Mouse (Mus musculus) limb, embryonic 14.5 days (tissue): ENCODE results near the gene Irgm2. TPM values are rescaled to one million over a fixed set of nuclear protein-coding genes. Genes with fewer than 3 reads are reported as not detected.

ENCODE experiments used
- ATAC-seq: fragments of 200-750 bp; cut with Nextera tagmentation; 2 replicates; pipeline ENCODE4 v1.8.0; 2017; ENCODE audit warnings: low read depth, moderate number of reproducible peaks, moderate TSS enrichment; ENCODE audit not compliant: low FRiP score
- DNase-seq: peaks from one replicate; pipeline ENCODE4 v3.0.0-alpha.2; 2015; ENCODE audit warnings: low spot score
- H3K27ac ChIP-seq: fragments of 300-500 bp; sonication (generic); replicated peaks from 2 replicates; pipeline ENCODE4 v1.5.1; 2014; ENCODE audit warnings: low read depth, mild to moderate bottlenecking, low read length, moderate library complexity, mixed read lengths
- H3K27me3 ChIP-seq: fragments of 300-500 bp; sonication (generic); 2 replicates; pipeline ENCODE4 v1.6.1; 2014; ENCODE audit warnings: low read length, mixed read lengths; ENCODE audit not compliant: control insufficient read depth, insufficient read depth
- H3K36me3 ChIP-seq: fragments of 300-500 bp; sonication (generic); 2 replicates; pipeline ENCODE4 v1.6.1; 2014; ENCODE audit warnings: mild to moderate bottlenecking, low read length, moderate library complexity, mixed read lengths; ENCODE audit not compliant: control insufficient read depth, insufficient read depth
- H3K4me1 ChIP-seq: fragments of 300-500 bp; sonication (generic); 2 replicates; pipeline ENCODE4 v1.6.1; 2014; ENCODE audit warnings: antibody characterized with exemption, low read length, mixed read lengths; ENCODE audit not compliant: control insufficient read depth, insufficient read depth
- H3K4me2 ChIP-seq: fragments of 300-500 bp; sonication (generic); replicated peaks from 2 replicates; pipeline ENCODE4 v1.6.1; 2014; ENCODE audit warnings: low read depth, mild to moderate bottlenecking, low read length, moderate library complexity; ENCODE audit not compliant: severe bottlenecking
- H3K4me3 ChIP-seq: fragments of 300-500 bp; sonication (generic); replicated peaks from 2 replicates; pipeline ENCODE4 v1.5.1; 2014; ENCODE audit warnings: low read length
- H3K9ac ChIP-seq: fragments of 300-500 bp; sonication (generic); 2 replicates; pipeline ENCODE4 v1.6.1; 2014; ENCODE audit warnings: mild to moderate bottlenecking, low read depth, low read length, moderate library complexity; ENCODE audit not compliant: severe bottlenecking
- H3K9me3 ChIP-seq: fragments of 300-500 bp; sonication (generic); 2 replicates; pipeline ENCODE4 v1.6.1; 2016; ENCODE audit warnings: low read length; ENCODE audit not compliant: control insufficient read depth
- POLR2A ChIP-seq: fragments of 200-500 bp; IDR thresholded peaks from 2 replicates; pipeline ENCODE4 v1.8.0; 2012; ENCODE audit warnings: inconsistent platforms, mild to moderate bottlenecking, moderate library complexity, borderline replicate concordance; ENCODE audit not compliant: insufficient read depth, insufficient read length; ENCODE audit errors: extremely low read depth
- WGBS: fragments of 180-500 bp; shearing (Covaris S2); extraction: QIAGEN DNeasy Blood & Tissue Kit; methylation state at CpG from one replicate; pipeline ENCODE4 v1.1.7; 2014; 5-methylcytosine and 5-hydroxymethylcytosine counted together
- polyA plus RNA-seq, 2 experiments: library from polyadenylated mRNA; depleted of rRNA in 1 of 2; stranded (reverse) in 1 of 2; unstranded in 1 of 2; fragments of >200 nt; fragmentation: Nextera tagmentation in 1 of 2; extraction: Ambion mirVana in 1 of 2; gene quantifications; 2 replicates each; pipeline versions ENCODE4 v1.2.1 to v1.2.3; 2012 to 2014

Gene Irgm2
- polyA plus RNA-seq, 2 experiments = 2.3 to 2.9 TPM

DNA sequence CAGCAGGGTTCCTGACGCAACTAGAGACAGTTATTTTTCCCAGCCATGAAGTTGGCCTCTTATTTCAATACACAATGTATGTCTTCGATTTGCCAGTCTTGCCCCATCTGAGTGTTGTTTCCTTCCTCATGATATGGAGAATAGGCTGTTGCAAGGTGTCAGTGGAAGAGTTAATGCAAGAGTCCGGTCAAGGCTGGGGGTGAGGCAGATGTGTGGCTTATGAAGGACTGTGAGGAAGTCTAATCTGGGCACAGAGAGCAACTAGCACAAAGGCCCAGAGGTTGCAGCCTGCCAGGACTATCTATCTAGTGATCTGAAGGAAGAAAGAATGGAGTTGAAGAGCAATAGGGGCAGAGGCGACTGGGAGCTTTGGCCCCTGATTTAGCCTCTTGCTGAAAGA is 60.7 kb downstream of the Irgm2 start:
- no peaks in the 10 kb centered on the region for H3K9me3 ChIP-seq
- no peak overlapping the region for H3K9ac ChIP-seq
- H3K27me3 ChIP-seq = no peaks in the 10 kb centered on the region
- no peak overlapping the region for H3K4me2 ChIP-seq
- DNase-seq = no peak
- H3K4me1 ChIP-seq = no peaks in the 10 kb centered on the region
- H3K27ac ChIP-seq = no peak overlapping the region
- WGBS = 91% methylated on average over 4 of the region's 4 CpGs
- no peak for ATAC-seq
- no peaks in the 10 kb centered on the region for H3K36me3 ChIP-seq
- H3K4me3 ChIP-seq = no peak overlapping the region
- no peak for TF ChIP-seq POLR2A

DNA sequence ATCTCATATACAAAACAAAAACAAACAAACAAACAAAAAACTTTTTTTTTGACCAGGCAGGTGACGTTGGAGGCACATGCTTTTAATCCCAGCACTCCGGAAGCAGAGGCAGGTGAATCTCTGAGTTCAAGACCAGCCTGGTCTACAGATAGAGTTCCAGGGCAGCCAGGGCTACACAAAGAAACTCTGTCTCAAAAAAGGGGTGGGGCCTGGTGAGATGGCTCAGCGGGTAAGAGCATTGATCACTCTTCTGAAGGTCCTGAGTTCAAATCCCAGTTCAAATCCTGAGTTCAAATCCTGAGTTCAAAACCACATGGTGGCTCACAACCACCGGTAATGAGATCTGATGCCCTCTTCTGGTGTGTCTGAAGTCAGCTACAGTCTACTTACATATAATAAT is 62.4 kb downstream of the Irgm2 start:
- H3K4me1 ChIP-seq = no peaks in the 10 kb centered on the region
- no peak overlapping the region for H3K4me3 ChIP-seq
- H3K27me3 ChIP-seq = no peaks in the 10 kb centered on the region
- DNase-seq (no peak), ATAC-seq (no peak)
- no peak overlapping the region for H3K9ac ChIP-seq
- 90% methylated on average over 4 of the region's 4 CpGs for WGBS
- no peaks in the 10 kb centered on the region for H3K36me3 ChIP-seq
- H3K9me3 ChIP-seq = no peaks in the 10 kb centered on the region
- TF ChIP-seq POLR2A = no peak
- no peak overlapping the region for H3K4me2 ChIP-seq
- H3K27ac ChIP-seq = no peak overlapping the region

DNA sequence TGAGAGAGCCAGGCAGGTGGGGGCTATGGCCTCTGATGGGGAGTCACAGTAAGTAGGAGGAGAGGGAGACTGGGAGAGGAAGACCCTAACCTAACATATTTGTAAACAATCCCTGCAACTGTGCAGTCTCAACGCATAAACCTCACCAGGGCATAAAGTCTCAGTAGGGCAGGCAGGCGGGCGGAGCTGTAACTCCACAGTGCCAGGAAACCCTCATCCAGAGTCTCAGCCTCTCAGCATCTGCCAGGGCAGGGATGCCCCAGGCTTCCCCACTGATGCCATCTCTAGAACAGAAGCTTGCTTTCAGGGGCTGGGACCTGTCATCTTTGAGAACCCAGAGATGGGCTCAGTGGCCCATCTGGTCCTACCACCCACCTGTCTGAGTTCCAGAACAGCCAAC is 62.9 kb downstream of the Irgm2 start:
- no peaks in the 10 kb centered on the region for H3K4me1 ChIP-seq
- no peak overlapping the region for H3K4me3 ChIP-seq
- H3K36me3 ChIP-seq = no peaks in the 10 kb centered on the region
- H3K9me3 ChIP-seq = no peaks in the 10 kb centered on the region
- no peak for ATAC-seq
- no peak overlapping the region for H3K27ac ChIP-seq
- DNase-seq = no peak
- no peaks in the 10 kb centered on the region for H3K27me3 ChIP-seq
- WGBS = 89% methylated on average over 3 of the region's 3 CpGs
- H3K4me2 ChIP-seq = no peak overlapping the region
- no peak overlapping the region for H3K9ac ChIP-seq
- TF ChIP-seq POLR2A = no peak

DNA sequence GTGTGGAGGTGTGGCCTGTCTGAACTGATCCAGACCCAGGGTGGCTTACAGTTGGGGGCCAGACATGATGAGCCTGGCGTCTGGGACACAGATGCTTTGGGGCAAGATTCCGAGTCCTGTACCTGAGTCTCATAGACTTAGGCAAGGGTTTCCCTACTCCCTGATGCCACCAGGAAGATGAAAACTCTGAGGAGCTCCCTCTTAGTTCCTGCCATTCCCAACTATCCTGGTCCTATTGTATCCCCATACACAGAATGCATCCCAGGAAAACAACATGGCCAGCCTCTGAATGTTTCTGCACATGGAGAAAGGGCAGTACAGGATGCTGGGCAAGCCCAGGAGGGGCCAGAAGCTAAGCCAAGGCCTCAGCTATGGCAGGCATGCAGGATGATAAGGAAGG is 64.1 kb downstream of the Irgm2 start:
- DNase-seq = no peak
- WGBS = 63% methylated on average over 2 of the region's 2 CpGs
- no peak for TF ChIP-seq POLR2A
- H3K9ac ChIP-seq = no peak overlapping the region
- H3K4me3 ChIP-seq = no peak overlapping the region
- no peaks in the 10 kb centered on the region for H3K4me1 ChIP-seq
- no peak for ATAC-seq
- H3K27ac ChIP-seq = no peak overlapping the region
- H3K4me2 ChIP-seq = no peak overlapping the region
- no peaks in the 10 kb centered on the region for H3K9me3 ChIP-seq
- no peaks in the 10 kb centered on the region for H3K27me3 ChIP-seq
- H3K36me3 ChIP-seq = no peaks in the 10 kb centered on the region

DNA sequence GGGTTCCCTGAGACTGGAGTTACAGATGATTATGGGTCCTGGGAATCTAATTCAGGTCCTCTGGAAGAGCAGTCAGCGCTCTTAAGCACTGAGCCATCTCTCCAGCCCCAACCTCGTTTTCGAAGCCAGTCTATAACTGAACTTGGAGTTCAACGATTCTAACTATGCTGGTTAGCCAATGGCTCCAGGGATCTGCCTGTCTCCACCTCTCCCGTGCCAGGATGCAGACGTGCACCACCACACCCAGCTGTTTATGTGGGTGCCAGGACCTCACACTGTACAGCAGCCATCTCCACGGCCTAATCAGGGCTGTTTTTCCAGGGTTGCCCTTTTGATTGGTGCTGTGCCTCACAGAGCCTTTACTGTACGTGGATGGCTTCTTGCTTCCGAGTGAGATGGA is 65.1 kb downstream of the Irgm2 start:
- Histone ChIP-seq H3K9me3 (no peaks in the 10 kb centered on the region), H3K9ac (no peak overlapping the region), H3K27ac (no peak overlapping the region), H3K4me2 (no peak overlapping the region), H3K27me3 (no peaks in the 10 kb centered on the region), H3K36me3 (no peaks in the 10 kb centered on the region), H3K4me1 (no peaks in the 10 kb centered on the region), H3K4me3 (no peak overlapping the region)
- ATAC-seq = no peak
- DNase-seq = no peak
- WGBS = 80% methylated on average over 9 of the region's 9 CpGs
- TF ChIP-seq POLR2A = no peak

DNA sequence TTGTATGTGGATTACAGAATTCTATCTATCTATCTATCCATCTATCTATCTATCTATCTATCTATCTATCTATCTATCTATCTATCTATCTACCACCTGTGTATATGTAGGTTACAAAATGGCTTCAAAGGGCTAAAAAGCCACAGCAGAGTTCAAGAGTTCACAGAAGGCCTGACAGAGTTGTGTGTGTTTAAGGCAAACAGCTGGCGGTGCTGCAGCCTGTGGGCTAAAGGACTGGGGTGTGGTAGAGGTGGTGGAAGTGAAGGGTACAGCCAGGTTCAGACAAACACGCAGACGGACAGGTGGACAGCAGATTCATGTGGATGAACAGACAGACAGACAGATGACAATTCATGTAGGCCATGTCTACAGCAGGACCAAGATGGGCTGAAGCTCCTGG is 68.9 kb downstream of the Irgm2 start:
- no peak for DNase-seq

More for the DNA sequence above, 68.9 kb downstream of the Irgm2 start:
- H3K4me1 ChIP-seq = no peaks in the 10 kb centered on the region
- TF ChIP-seq POLR2A = no peak
- no peaks in the 10 kb centered on the region for H3K36me3 ChIP-seq
- H3K4me3 ChIP-seq = no peak overlapping the region
- no peak overlapping the region for H3K4me2 ChIP-seq
- H3K27ac ChIP-seq = no peak overlapping the region
- H3K9me3 ChIP-seq = no peaks in the 10 kb centered on the region
- WGBS = 85% methylated on average over 3 of the region's 3 CpGs
- ATAC-seq = no peak
- no peak overlapping the region for H3K9ac ChIP-seq
- H3K27me3 ChIP-seq = no peaks in the 10 kb centered on the region

Other genes starting within 250 kb of the Irgm2 start
- 46.4 and 46.9 TPM in 2 replicates for gene Larp1, start 190.6 kb upstream of the Irgm2 start, polyA plus RNA-seq (2012; rRNA removed)
- gene Larp1, start 190.6 kb upstream of the Irgm2 start, polyA plus RNA-seq (2014; fragmentation: Nextera tagmentation; extraction: Ambion mirVana) = 24.7 and 26.9 TPM in 2 replicates
- not detected in 2 replicates for gene Gm12248, start 106.5 kb upstream of the Irgm2 start, polyA plus RNA-seq (2012; rRNA removed)
- gene Gm12248, start 106.5 kb upstream of the Irgm2 start, polyA plus RNA-seq (2014; fragmentation: Nextera tagmentation; extraction: Ambion mirVana) = not detected in 2 replicates
- gene Cnot8, start 95.5 kb upstream of the Irgm2 start, polyA plus RNA-seq (2012; rRNA removed) = 96.7 and 97.2 TPM in 2 replicates
- gene Cnot8, start 95.5 kb upstream of the Irgm2 start, polyA plus RNA-seq (2014; fragmentation: Nextera tagmentation; extraction: Ambion mirVana) = 90.1 and 99.1 TPM in 2 replicates
- 14.8 and 15.4 TPM in 2 replicates for gene Gemin5, start 31.1 kb upstream of the Irgm2 start, polyA plus RNA-seq (2012; rRNA removed)
- gene Gemin5, start 31.1 kb upstream of the Irgm2 start, polyA plus RNA-seq (2014; fragmentation: Nextera tagmentation; extraction: Ambion mirVana) = 16.8 and 22.4 TPM in 2 replicates
- gene Mrpl22, start 28.0 kb upstream of the Irgm2 start, polyA plus RNA-seq (2012; rRNA removed) = 68.2 and 84.4 TPM in 2 replicates
- gene Mrpl22, start 28.0 kb upstream of the Irgm2 start, polyA plus RNA-seq (2014; fragmentation: Nextera tagmentation; extraction: Ambion mirVana) = 120 and 123 TPM in 2 replicates
- gene Igtp, start 62 bp upstream of the Irgm2 start, polyA plus RNA-seq (2012; rRNA removed) = 3.6 and 4.1 TPM in 2 replicates
- gene Igtp, start 62 bp upstream of the Irgm2 start, polyA plus RNA-seq (2014; fragmentation: Nextera tagmentation; extraction: Ambion mirVana) = 5.1 and 5.2 TPM in 2 replicates
- 0.06 and 0.09 TPM in 2 replicates for gene 4930438A08Rik, start 75.2 kb downstream of the Irgm2 start, polyA plus RNA-seq (2012; rRNA removed)
- 0.47 TPM in 1 of 2 replicates, not detected in the other for gene 4930438A08Rik, start 75.2 kb downstream of the Irgm2 start, polyA plus RNA-seq (2014; fragmentation: Nextera tagmentation; extraction: Ambion mirVana)
- 66.0 and 74.7 TPM in 2 replicates for gene Zfp692, start 107.5 kb downstream of the Irgm2 start, polyA plus RNA-seq (2012; rRNA removed)
- gene Zfp692, start 107.5 kb downstream of the Irgm2 start, polyA plus RNA-seq (2014; fragmentation: Nextera tagmentation; extraction: Ambion mirVana) = 18.3 and 18.8 TPM in 2 replicates
- gene Zfp672, start 130.7 kb downstream of the Irgm2 start, polyA plus RNA-seq (2012; rRNA removed) = 35.2 and 44.3 TPM in 2 replicates
- 40.7 and 42.4 TPM in 2 replicates for gene Zfp672, start 130.7 kb downstream of the Irgm2 start, polyA plus RNA-seq (2014; fragmentation: Nextera tagmentation; extraction: Ambion mirVana)
- 25.6 and 30.7 TPM in 2 replicates for gene Sh3bp5l, start 131.1 kb downstream of the Irgm2 start, polyA plus RNA-seq (2012; rRNA removed)
- gene Sh3bp5l, start 131.1 kb downstream of the Irgm2 start, polyA plus RNA-seq (2014; fragmentation: Nextera tagmentation; extraction: Ambion mirVana) = 24.4 and 28.5 TPM in 2 replicates
- gene Lypd8, start 179.4 kb downstream of the Irgm2 start, polyA plus RNA-seq (2012; rRNA removed) = 0.06 and 0.44 TPM in 2 replicates
- gene Lypd8, start 179.4 kb downstream of the Irgm2 start, polyA plus RNA-seq (2014; fragmentation: Nextera tagmentation; extraction: Ambion mirVana) = not detected in 2 replicates
- gene 1810065E05Rik, start 221.5 kb downstream of the Irgm2 start, polyA plus RNA-seq (2012; rRNA removed) = not detected in 2 replicates
- not detected in 2 replicates for gene 1810065E05Rik, start 221.5 kb downstream of the Irgm2 start, polyA plus RNA-seq (2014; fragmentation: Nextera tagmentation; extraction: Ambion mirVana)
- gene Gm12253, start 232.9 kb downstream of the Irgm2 start, polyA plus RNA-seq (2012; rRNA removed) = not detected in 2 replicates
- not detected in 2 replicates for gene Gm12253, start 232.9 kb downstream of the Irgm2 start, polyA plus RNA-seq (2014; fragmentation: Nextera tagmentation; extraction: Ambion mirVana)